Mouse (Mus musculus) neural tube, embryonic 11.5 days (tissue): ENCODE results near the gene Gm20219. TPM values are rescaled to one million over a fixed set of nuclear protein-coding genes. Genes with fewer than 3 reads are reported as not detected.
A peak's percentile ranks its signal among the peaks of the same experiment; 100 is the strongest.

Experiments
- ATAC-seq: fragments of 200-750 bp; cut with Nextera tagmentation; 2 replicates; pipeline ENCODE4 v1.8.0; 2017; ENCODE audit warnings: moderate number of reproducible peaks, mild to moderate bottlenecking, moderate TSS enrichment, moderate library complexity; ENCODE audit not compliant: insufficient read depth, low FRiP score, low TSS enrichment
- DNase-seq: peaks from one replicate; pipeline ENCODE4 v3.0.0-alpha.2; 2015; ENCODE audit warnings: low spot score
- H3K27ac ChIP-seq: fragments of 300-500 bp; sonication (generic); 2 replicates; pipeline ENCODE4 v1.5.1; 2014; ENCODE audit warnings: low read depth, mild to moderate bottlenecking, low read length
- H3K27me3 ChIP-seq: fragments of 300-500 bp; sonication (generic); 2 replicates; pipeline ENCODE4 v1.6.1; 2014; ENCODE audit warnings: mild to moderate bottlenecking, low read length, mixed read lengths; ENCODE audit not compliant: control insufficient read depth, insufficient read depth
- H3K36me3 ChIP-seq: fragments of 300-500 bp; sonication (generic); 2 replicates; pipeline ENCODE4 v1.6.1; 2014; ENCODE audit warnings: mild to moderate bottlenecking, low read length, moderate library complexity, mixed read lengths; ENCODE audit not compliant: control insufficient read depth, insufficient read depth
- H3K4me1 ChIP-seq: fragments of 300-500 bp; sonication (generic); 2 replicates; pipeline ENCODE4 v1.6.1; 2014; ENCODE audit warnings: low read length, mixed read lengths; ENCODE audit not compliant: control insufficient read depth, insufficient read depth
- H3K4me2 ChIP-seq: fragments of 300-500 bp; sonication (generic); 2 replicates; pipeline ENCODE4 v1.6.1; 2014; ENCODE audit warnings: low read depth, mild to moderate bottlenecking, moderate library complexity
- H3K4me3 ChIP-seq: fragments of 300-500 bp; sonication (generic); 2 replicates; pipeline ENCODE4 v1.5.1; 2014; ENCODE audit warnings: low read depth, low read length
- H3K9ac ChIP-seq: fragments of 300-500 bp; sonication (generic); 2 replicates; pipeline ENCODE4 v1.6.1; 2014; ENCODE audit warnings: mild to moderate bottlenecking, low read length
- H3K9me3 ChIP-seq: fragments of 300-500 bp; sonication (generic); 2 replicates; pipeline ENCODE4 v1.6.1; 2016; ENCODE audit warnings: low read length; ENCODE audit not compliant: control insufficient read depth
- WGBS: fragments of 180-500 bp; shearing (Covaris S2); extraction: QIAGEN DNeasy Blood & Tissue Kit; methylation state at CpG from one replicate; pipeline ENCODE4 v1.1.7; 2014; 5-methylcytosine and 5-hydroxymethylcytosine counted together
- polyA plus RNA-seq: library from polyadenylated mRNA; unstranded; fragments of >200 nt; fragmentation: Nextera tagmentation; extraction: Ambion mirVana; gene quantifications from 2 replicates; pipeline ENCODE4 v1.2.1, GENCODE M21; 2014

Gm20219 gene
- polyA plus RNA-seq, 1 experiment from 2014 or later: 1.1 TPM

GRCm38 (mm10) chr17:56512310-56512709, 41.9 kb downstream of the Gm20219 start, which contains the start of gene Znrf4:
Gene Znrf4 (minus strand): TSS chr17:56512431.
- Histone ChIP-seq H3K4me2 (peak within 1 kb of the TSS; percentile 14; the same call in 1 of the 2 replicates), H3K4me1 (peaks cover 16% of the 10 kb centered on the region; the same call in 1 of the 2 replicates), H3K36me3 (no peaks in the 10 kb centered on the region), H3K27me3 (peaks cover 36% of the 10 kb centered on the region), H3K9me3 (no peaks in the 10 kb centered on the region), H3K4me3 (peak within 1 kb of the TSS; percentile 20), H3K27ac (no peak within 1 kb of the TSS), H3K9ac (peak within 1 kb of the TSS; percentile 32)
- ATAC-seq (no peak), DNase-seq (no peak)
- 64% methylated on average over 22 of the region's 22 CpGs for WGBS

GRCm38 (mm10) chr17:56511707-56512090, 42.5 kb downstream of the Gm20219 start:
- H3K27me3 ChIP-seq: peaks cover 36% of the 10 kb centered on the region
- peak overlapping the region; percentile 20 for H3K4me3 ChIP-seq
- no peaks in the 10 kb centered on the region for H3K9me3 ChIP-seq
- H3K9ac ChIP-seq: peak overlapping the region; percentile 32; the same call in 1 of the 2 replicates
- DNase-seq (no peak), ATAC-seq (no peak)
- peaks cover 18% of the 10 kb centered on the region; the same call in 1 of the 2 replicates for H3K4me1 ChIP-seq
- H3K36me3 ChIP-seq: no peaks in the 10 kb centered on the region
- no peak overlapping the region for H3K27ac ChIP-seq
- WGBS: 22% methylated on average over 29 of the region's 29 CpGs
- peak overlapping the region; percentile 14; the same call in 1 of the 2 replicates for H3K4me2 ChIP-seq

DNA sequence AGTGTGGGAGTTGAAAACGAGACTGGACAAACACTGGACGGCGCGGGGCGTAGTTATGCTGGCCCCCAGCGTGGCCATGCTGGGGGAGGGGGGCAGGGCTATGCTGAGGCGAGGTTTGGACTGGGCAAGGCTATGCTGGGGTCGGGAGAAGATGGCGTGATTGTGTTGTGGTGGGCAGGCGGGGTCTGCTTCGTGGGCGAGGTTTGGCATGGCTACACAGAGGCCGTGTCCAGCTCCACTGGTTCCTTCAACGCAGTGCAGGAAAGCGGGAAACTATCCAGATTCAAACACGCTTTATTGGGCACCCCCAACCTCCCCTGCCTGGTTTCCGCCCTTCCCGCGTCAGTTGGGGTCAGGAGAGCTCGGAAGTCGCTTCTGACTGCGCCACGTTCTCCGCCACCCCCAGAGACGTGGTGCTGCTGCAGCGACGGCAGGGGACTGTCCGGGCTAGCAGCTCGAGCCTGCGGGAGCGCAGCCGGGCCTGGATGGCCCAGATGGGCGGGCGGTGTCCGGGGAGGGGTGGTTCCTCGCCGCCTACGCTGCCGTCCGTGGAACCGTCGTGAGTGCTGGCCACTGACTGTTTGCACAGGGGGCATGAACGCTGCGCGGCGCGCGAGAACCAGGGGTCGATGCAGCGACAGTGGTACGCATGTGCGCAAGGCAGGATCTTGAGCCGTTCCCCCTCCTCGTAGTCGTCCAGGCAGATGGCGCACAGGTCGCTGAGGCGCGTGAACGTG, 43.0 kb downstream of the Gm20219 start:
- Histone ChIP-seq H3K36me3 (no peaks in the 10 kb centered on the region), H3K9me3 (no peaks in the 10 kb centered on the region), H3K4me1 (peaks cover 19% of the 10 kb centered on the region; the same call in 1 of the 2 replicates), H3K27me3 (peaks cover 36% of the 10 kb centered on the region), H3K27ac (no peak overlapping the region), H3K9ac (peak overlapping the region; percentile 32), H3K4me3 (peak overlapping the region; percentile 20), H3K4me2 (peak overlapping the region; percentile 14; the same call in 1 of the 2 replicates)
- 7% methylated on average over 60 of the region's 60 CpGs for WGBS
- peak; percentile 35 for DNase-seq
- no peak for ATAC-seq

GRCm38 (mm10) chr17:56510473-56510969, 43.7 kb downstream of the Gm20219 start:
- H3K27ac ChIP-seq: no peak overlapping the region
- DNase-seq: no peak
- H3K36me3 ChIP-seq: no peaks in the 10 kb centered on the region
- no peak overlapping the region for H3K4me2 ChIP-seq
- H3K4me1 ChIP-seq: peaks cover 16% of the 10 kb centered on the region; the same call in 1 of the 2 replicates
- whole genome bisulfite sequencing: 28% methylated on average over 27 of the region's 27 CpGs
- H3K27me3 ChIP-seq: peaks cover 36% of the 10 kb centered on the region
- ATAC-seq: no peak
- H3K9ac ChIP-seq: no peak overlapping the region
- no peaks in the 10 kb centered on the region for H3K9me3 ChIP-seq
- H3K4me3 ChIP-seq: 0 out of 2 replicates have a peak overlapping the region, but pooled peaks have one; percentile 20

DNA sequence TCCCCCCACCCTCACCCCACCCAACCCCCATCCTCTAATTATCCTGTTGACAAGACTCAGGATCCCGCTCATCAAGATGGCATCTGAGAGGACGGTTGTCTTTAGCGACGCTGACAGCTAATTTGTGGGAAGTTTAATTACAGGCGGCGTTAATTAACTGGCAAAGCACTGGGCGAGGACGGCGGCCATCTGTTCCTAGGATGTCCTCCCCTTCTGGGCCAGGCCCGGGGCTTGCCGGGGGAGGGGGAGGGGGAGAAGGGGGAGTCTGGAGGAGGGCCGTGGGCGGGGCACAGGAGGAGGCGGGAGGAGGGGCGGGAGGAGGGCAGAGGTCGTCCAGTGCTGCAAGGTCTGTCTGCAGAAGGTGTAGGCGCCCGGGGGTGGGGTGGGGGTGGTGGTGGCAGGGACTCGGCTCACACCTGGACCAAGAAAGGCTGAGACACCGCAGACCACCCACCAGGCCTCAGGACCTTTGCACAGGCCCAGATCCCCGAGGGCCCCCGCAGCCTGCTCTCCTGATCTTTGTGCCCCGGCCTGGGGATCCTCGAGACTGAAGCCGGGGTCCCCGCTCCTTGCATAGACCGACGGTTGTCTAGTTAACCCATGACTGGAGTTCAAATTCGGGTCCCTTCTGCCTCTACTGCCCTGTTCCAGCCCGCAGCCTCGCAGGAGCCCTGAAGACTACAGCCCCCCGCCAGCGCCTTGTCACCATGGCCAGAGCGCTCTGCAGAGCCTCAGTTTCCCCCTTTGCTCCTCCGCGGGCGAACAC, 44.3 kb downstream of the Gm20219 start:
- Histone ChIP-seq H3K27me3 (peaks cover 36% of the 10 kb centered on the region), H3K36me3 (no peaks in the 10 kb centered on the region), H3K4me1 (peaks cover 12% of the 10 kb centered on the region; the same call in 1 of the 2 replicates), H3K9me3 (no peaks in the 10 kb centered on the region), H3K4me2 (no peak overlapping the region), H3K27ac (no peak overlapping the region), H3K9ac (no peak overlapping the region), H3K4me3 (no peak overlapping the region)
- 8% methylated on average over 30 of the region's 37 CpGs for WGBS
- peak; percentile 10; the same call in 1 of the 2 replicates for ATAC-seq
- peak; percentile 67 for DNase-seq

GRCm38 (mm10) chr17:56509021-56509640, 45.1 kb downstream of the Gm20219 start:
- Histone ChIP-seq H3K27me3 (peaks cover 36% of the 10 kb centered on the region), H3K27ac (no peak overlapping the region), H3K4me3 (no peak overlapping the region), H3K9me3 (no peaks in the 10 kb centered on the region), H3K9ac (no peak overlapping the region), H3K4me2 (no peak overlapping the region), H3K4me1 (peaks cover 11% of the 10 kb centered on the region; the same call in 1 of the 2 replicates), H3K36me3 (no peaks in the 10 kb centered on the region)
- 32% methylated on average over 10 of the region's 10 CpGs for WGBS
- DNase-seq (no peak), ATAC-seq (no peak)

- ATAC-seq: peak; percentile 94
- Histone ChIP-seq H3K9me3 (no peaks in the 10 kb centered on the region), H3K9ac (peak overlapping the region; percentile 86), H3K4me1 (peaks cover 11% of the 10 kb centered on the region; the same call in 1 of the 2 replicates), H3K4me2 (peak overlapping the region; percentile 98), H3K4me3 (peak overlapping the region; percentile 52), H3K27me3 (peaks cover 26% of the 10 kb centered on the region), H3K27ac (peak overlapping the region; percentile 67), H3K36me3 (no peaks in the 10 kb centered on the region)
- whole genome bisulfite sequencing: under 1% methylated on average over 42 of the region's 42 CpGs
- peak; percentile 94 for DNase-seq
Measured at GRCm38 (mm10) chr17:56507161-56508068, 46.8 kb downstream of the Gm20219 start.
